Mouse (Mus musculus): ENCODE measurements around the gene Cyp2c65.
"Not testable (repeated sequence)": the region's sequence is repeated elsewhere in the genome, so short reads cannot be mapped to it uniquely, and the experiment has no call there.

Cyp2c65 gene

DNA sequence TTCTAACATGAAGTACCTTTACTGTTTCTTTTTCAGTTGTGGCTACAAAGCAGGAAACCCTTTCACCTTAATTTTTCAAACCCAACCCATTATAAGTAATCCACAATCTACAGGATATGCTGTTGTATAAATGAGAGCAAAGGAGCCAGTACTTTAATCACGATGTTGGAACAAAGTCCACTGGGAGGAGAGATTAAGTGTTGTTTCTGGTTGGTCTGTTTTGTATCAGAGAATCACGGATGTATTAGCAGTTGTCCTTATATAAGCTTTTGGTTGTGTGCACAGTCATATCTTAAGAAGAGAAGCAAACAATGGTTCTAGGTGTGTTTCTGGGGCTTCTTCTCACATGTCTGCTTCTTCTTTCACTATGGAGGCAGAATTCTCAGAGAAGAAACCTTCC lies at the start of gene Cyp2c65:
Cyp2c65 (plus strand) TSS at position 297 of the 400 bp plus-strand sequence.
- no peak for DNase-seq (ENCODE audit: low spot score)

DNA sequence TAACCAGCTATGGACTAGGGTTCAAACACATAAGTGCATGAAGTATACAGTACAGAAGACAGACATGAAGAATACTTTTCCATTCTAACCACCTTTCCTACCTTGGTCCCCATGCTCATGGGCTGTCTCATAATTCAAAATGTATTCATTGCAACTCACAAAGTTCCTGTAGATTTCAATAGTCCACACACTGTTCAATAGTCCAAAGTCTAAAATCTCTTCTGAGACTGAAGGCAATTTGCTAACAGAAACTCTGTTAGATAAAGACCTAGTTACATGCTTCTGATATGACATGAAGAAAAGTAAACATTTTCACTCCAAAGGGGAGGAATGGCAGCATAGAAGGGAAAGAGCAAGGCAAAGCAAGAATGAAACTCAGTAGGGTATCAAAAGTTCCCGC lies 2.9 kb upstream of the Cyp2c65 start:
- no peak for DNase-seq (ENCODE audit: low spot score)

DNA sequence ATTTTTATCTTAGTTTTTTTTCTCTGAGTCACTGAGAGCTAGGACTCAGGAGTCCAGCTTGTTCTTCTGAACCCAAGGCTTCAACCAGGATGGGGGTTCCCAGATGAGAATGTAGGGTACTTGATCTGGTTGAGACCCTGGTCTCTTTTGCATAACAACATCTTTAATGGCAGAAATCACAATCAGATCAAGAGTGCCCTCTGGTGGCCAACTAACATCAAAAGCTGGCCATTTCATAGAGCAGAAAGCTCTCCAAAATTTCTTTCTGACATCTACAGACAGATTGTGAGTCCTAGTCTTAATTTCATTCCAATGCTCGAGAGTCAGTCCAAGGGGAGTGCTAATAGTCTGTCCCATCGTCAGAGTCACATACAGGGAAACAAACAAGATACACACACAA lies 38.0 kb downstream of the Cyp2c65 start:
- not testable (repeated sequence) for DNase-seq (ENCODE audit: low spot score)

DNA sequence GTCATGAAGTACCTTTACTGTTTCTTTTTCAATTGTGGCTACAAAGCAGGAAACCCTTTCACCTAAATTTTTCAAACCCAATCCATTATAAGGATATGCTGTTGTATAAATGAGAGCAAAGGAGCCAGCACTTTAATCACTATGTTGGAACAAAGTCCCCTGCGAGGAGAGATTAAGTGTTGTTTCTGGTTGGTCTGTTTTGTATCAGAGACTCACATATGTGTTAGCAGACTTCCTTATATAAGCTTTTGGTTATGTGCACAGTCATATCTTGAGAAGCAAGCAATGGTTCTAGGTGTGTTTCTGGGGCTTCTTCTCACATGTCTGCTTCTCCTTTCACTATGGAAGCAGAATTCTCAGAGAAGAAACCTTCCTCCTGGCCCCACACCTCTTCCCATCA lies 52.8 kb downstream of the Cyp2c65 start, which contains the start of gene Cyp2c66:
Cyp2c66 (plus strand) TSS at position 255 of the 400 bp plus-strand sequence.
- no peak for DNase-seq (ENCODE audit: low spot score)
